Mouse (Mus musculus) kidney, adult 8-10 months (tissue): ENCODE measurements around the gene Ndrg4.
A peak's percentile ranks its signal among the peaks of the same experiment; 100 is the strongest.
"Not testable (repeated sequence)": the region's sequence is repeated elsewhere in the genome, so short reads cannot be mapped to it uniquely, and the experiment has no call there.

Source experiments
- DNase-seq, 2 experiments: peaks; one replicate each; pipeline ENCODE4 v3.0.0; 2022

Ndrg4 gene

DNA sequence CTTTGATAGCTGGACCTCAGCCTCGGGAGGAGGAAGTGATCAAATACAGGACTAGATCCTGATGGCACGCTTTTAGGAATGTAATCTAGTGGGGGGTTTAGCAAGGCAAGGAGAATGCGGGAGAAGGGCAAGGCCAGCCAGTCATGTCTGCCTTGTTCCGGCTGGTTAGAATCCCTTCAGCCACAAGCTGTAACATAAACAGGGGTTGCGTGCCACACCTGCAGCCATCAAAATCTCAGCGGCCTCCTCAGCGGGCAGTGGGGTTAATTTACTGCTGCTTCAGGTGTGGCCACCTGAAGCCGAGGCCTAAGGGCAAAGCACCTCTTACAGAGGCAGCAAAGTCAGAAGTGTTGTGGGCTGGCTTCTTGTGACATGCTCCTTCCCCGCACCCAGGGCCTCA, at the start of gene Ndrg4:
Gene Ndrg4, plus strand, starts transcription at position 350 of the 400 bp plus-strand sequence.
- DNase-seq, result no peak

DNA sequence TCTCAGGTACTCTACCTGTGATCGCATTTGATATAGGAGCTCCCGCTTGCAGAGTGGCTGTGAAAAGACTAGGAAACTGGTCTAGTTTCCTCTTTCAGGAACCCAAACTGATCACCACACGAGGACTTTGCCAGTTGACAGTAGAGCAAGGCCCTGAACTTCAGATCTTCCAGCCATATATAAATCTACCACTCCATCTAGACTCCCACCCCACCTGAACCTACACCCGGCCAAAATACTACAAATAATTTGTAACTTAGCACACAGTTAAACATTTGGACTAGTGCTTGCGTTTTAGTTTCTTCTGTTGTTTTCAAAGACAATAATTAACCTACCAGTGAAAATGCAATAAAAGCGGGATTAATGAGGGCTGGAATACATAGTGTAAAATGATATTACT, 43.9 kb upstream of the Ndrg4 start:
- DNase-seq, result no peak

DNA sequence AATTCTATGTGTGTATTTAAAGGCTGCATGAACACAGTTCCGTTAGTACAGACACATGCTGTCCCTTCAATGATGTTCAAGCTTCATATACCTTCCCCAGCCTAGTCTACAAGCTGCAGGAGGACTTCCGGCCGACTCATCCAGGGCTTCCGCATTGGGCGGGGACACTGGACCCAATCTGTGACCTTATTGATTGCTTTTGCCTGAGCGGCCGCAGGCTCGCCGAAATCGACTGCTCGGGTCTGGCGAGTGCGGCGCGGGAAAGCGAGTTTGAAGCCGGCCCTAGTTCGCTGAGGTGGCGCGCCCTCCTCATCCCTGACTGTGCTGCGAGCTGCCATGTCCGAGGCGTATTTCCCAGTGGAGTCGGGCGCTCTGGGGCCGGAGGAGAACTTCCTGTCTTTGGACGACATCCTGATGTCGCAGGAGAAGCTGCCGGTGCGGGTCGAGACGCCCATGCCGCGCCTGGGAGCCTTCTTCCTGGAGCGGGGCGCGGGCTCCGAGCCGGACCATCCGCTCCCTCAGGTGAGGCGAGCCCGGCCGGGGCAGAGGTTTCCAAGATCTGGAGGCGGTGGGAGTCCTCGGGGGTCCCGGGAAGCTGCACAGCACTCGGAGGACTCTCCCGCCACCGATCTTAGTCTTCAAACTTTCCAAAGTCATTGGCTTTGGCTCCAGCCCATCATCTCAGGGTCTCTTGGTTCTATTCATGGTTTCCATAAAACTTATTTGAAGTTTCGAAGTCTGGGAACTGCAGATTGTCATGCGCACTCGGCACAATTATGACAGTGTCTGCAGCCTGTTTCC, 43.3 kb upstream of the Ndrg4 start, which contains the start of gene Gins3:
Gene Gins3, plus strand, starts transcription at position 192 of the 801 bp plus-strand sequence.
- DNase-seq, result peak; percentile 93 to 96

DNA sequence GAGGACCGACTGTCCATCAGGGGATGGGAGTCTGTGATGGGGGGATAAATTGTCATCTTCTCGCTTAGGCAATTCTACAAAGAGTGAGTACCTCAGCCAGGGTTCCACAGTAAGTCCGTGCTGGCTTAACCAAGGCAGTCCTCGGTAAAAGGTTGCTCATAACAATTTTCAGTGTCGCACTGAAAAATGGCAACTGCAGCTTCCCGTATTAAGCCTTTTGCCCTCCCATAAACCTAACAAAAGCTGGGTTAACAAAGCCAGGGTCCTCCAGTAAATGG, 42.8 kb upstream of the Ndrg4 start:
- DNase-seq, result no peak

DNA sequence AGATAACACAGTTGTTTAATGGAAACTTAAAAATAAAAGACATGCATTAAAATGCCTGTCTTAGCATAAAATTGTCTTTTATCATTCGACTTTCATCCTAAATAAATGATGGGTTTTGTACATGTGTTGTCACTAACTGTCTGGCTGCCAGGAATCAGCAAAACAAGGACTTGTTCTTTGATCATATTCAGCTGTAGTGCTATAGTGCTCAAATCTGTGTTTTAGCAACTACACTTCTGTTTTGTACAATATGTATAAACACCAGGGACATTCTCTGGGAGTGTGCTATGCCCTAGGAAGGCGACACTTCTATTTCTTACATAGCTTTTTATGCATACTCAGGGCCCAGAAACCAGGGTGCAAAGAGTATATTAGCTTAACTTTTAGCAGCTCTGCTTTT, 31.8 kb upstream of the Ndrg4 start:
- DNase-seq, result no peak

DNA sequence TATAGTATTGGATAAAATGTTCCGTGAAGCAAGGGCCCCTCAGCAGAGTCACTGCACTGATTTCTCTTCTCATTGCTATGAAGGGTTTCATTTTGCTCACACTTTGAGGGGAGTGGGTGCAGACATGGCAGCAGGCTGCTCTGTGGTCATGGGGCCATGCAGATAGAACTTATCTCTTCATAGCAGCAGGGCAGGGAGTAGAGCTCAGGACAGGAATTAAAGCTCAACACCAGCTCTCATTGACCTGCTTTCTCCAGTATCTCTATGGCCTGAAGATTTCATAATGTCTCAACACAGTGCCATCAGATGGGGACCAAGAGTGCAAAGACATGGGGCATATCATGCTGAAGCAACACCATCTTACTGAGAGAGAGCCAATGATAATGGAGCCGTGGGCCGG, 28.5 kb upstream of the Ndrg4 start:
- no peak for DNase-seq

DNA sequence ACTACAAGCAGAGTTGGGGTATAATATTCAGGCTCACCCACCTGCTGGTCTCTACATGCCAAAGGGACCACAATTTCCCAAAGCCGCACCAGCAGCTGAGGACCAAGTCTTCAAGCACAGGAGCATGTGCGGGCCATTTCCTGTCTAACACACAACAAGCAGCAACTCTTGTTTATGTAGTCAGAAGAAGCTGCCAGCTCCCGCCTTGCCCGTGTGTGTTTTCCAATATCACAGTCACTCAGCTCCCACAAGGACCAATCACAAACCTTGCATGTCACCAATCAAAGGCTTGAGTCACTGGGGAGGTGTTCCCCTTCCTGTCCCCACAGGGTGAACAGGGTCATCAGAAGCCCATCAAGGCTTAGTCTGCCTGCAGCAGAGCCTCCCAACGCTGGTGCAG, 23.4 kb upstream of the Ndrg4 start:
- no peak for DNase-seq

DNA sequence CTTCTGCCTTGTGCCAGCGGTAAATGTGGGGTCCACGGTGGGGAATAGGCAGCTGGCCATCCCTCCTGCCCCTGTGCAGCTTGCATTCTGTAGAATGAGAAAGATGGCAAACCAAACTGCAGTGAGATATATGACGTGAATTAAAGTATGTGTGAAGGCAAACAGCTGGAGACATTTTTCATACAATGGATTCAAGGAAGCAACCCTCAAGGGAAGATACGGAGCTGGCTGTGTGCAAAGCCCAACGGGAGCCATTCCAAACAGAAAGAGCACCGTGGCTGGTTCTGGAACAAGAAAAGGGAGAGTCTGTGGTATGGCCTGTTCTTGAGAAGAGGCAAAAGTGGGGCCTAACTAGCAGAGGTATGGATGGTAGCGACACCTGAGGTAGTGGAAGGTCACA, 20.9 kb upstream of the Ndrg4 start:
- DNase-seq, result no peak

DNA sequence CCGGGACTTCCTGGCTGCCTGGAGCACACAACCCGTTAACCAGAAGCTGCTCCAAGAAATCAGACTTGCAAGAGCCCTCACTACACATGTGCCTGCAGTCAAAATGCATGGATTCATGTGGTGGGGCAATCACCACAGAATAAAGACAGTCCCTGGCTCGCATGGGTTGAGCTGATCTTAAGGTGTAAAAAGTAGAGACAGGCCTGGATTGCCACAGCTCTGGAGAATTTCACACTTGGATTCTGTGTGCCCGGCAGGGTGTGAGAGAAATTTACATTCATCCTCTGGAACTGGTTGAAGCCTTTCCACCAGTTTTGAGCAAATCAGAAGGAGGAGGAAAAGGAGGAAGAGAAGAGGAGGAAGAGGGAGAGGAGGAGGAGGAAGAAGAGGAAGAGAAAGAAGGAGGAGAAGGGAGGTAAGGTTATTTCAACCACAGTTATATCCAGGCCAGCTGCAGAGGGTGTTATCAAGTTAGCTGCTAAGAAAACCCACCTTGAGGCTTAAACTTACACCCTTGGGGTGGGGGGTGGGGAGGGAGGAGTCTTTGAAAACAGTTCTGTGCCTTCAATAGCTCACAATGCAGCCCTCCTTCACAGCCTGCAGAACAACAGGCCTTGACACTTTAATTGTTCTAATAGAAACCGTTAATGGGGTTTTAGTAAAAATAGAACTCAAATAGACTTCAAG, 20.3 kb upstream of the Ndrg4 start:
- no peak for DNase-seq

DNA sequence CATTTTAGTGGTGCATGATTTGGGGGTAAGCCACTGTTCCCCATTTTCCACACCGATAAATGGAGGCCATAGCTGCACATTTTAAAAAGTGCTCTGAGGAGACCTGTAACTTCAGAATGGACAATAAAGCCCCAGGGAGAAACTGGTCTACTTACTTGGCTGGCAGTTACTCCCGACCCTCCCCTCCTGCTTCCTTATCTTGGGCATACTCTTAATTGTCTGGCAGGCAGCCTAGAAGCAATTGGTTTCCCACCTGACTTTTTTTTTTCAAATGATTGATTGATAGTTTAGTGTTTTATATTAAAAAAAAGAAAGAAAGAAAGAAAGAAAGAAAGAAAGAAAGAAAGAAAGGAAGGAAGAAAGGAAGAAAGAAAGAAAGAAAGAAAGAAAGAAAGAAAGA, 19.3 kb upstream of the Ndrg4 start:
- DNase-seq, result no peak

DNA sequence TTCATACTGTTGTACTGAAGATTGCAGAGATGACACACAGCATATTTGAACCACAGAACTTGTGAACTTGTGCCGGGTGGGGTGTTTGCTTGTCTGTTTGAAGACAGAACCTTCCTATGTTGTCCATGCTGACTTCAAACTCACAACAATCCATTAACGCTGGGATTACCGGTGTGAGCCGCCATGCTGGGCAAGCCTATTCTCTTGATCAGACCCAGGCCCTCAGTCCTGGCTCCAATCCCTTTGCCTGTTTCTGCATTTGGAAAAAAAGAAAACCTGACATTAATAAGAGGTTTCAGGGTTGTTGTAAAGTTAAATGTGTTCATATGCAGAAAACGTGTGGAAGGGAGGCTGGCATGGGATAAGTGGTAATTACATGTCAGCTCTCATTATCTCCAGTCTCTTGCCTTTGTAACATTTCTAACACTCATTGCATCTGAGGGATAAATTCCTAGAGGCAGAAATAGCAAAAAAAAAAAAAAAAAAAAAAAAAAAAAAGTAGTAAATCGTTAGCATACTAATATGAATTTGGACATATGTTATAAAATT, 16.4 kb upstream of the Ndrg4 start:
- DNase-seq, result no peak

DNA sequence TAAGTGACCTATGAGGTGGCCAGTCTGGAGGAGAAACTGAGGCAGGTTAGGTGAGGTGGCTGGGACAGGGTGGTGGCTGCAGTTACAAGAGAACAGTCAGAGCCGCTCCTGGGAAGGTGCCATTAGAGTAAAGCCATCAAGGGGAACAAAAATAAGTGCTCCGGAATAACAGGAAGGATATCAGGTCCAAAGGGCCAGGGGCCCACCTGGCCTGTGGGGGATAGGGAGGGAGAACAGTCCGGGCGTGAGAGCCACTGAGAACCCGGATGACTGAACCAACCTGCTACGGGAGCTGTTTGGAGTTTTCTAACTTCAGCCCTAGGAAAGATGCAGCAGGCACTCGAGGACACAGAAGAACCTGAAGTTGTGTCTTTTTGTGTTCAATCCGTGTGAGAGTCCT, 15.7 kb upstream of the Ndrg4 start:
- DNase-seq, result no peak

DNA sequence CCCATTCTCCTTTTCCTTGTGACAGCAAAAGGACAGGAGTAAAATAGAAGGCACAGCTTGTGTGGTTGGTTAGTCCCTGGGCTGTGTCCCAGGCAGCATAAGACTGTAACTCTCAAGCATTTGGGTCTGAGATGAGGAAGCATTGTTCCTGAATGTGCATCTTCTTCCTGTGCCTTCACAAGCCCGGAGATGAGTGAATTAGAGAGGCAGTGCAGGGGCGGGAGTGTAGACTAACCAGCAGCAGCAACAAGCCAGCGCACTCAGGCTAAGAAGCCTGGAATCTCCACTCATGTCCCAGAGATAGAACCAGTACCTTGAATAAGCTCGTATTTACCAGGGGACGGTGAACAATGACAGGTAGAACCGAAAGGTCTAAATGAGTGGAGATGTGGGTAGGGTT, 15.2 kb upstream of the Ndrg4 start:
- no peak for DNase-seq

DNA sequence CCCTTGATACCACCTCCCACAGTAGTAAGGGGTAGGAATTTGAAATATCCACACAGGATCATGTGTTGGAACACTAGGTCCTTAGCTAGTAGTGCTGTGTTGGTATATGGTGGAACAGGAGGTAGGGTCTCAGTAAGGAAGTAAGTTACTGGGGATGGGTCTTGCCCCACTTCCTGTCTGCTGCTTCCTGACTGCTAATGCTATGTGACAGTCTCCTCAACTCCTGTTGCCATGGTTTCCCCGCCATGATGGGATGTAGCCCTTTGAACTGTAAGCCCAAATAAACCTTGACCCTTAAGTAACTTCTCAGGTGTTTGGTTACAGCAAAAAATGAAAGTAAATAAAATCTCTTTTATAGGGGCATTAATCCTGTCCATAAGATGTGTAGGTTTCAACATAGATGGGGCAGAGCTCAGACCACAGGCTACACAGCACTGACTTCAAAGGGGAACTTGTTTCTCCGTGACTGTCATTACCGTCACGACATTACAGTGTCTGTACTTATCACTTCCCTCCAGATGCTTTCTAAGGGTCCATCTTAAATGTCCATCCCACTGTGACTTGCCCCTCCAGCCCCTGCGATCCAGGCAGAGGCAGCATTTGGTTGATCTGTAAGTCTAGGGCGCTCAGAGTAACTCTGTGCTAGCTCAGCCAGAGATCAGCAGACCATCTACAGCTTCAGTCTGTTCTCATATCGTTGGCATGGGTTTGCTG, 13.7 kb upstream of the Ndrg4 start:
- DNase-seq, result no peak

DNA sequence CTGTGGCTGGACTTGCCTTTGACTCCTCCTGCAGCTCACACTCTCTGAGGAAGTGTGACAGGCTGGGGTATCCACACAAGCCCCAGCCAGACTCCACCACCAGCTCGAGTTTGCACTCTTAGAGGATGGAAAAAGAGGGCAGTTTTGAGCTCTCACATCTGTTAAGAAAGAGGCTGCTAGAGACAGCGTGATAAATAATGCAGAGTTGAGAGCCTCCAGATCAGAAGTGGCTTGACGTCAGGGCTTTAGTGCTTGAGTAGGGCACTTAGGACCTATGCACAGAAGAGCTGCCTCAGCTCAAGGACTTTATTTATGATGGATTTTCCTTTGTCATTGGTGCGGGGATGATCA, 13.2 kb upstream of the Ndrg4 start:
- DNase-seq, result no peak

DNA sequence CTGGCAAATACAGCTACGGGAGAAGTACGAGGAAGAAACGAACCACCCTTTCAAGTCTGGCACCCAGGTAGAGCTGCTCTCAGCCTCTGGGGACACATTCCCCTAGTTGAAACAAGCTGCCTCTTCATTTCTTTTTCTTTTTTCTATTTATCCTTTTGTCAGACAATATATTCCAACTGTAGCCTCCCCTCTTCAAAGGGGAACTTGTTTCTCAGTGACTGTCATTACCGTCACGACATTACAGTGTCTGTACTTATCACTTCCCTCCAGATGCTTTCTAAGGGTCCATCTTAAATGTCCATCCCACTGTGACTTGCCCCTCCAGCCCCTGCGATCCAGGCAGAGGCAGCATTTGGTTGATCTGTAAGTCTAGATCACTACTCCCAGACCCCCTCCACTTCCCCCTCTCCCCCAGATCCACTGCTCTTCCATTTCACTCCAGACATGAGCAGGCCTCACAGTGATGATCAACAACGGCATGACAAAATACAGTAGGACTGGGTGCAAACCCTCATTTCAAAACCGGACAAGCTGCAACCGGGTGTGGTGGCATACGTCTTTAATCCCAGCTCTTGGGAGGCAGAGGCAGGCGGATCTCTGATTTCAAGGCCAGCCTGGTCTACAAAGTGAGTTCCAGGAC, 10.8 kb upstream of the Ndrg4 start:
- not testable (repeated sequence) for DNase-seq

DNA sequence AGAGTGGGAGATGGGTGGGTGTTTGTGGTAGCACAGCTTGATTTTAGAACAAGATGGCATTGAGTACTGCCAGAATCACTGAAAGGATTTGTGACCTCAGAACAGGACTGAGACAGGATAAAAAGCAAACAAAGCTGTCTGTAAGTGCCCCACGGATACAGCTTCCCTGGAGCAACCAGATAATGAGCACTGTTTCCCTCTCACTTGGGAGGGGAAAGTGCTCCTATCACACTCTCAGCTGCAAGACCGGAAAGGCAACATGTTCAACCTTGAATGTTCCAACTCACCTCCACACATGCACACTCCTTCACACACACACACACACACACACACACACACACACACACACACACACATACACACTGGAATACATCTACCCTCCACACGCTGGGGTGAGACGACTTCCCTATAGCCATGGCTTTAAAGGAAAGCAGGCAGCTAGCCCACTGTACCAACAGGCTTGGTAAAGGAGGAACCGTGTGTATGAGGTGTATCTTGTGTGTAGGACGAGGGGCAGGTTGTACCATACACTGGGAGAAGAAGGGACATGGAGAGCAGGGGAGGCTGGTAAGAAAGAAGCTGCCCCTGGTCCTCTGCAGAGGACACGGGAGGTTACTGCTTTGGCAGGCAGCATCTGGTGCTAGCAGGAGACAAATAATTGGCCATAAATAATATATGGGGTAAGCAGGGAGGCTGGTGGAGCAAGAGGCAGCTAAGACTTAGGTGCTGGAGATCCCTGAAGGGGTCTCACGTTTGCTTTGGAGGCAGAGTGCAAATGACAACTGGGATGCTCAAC, 8.4 kb upstream of the Ndrg4 start:
- DNase-seq, result no peak

DNA sequence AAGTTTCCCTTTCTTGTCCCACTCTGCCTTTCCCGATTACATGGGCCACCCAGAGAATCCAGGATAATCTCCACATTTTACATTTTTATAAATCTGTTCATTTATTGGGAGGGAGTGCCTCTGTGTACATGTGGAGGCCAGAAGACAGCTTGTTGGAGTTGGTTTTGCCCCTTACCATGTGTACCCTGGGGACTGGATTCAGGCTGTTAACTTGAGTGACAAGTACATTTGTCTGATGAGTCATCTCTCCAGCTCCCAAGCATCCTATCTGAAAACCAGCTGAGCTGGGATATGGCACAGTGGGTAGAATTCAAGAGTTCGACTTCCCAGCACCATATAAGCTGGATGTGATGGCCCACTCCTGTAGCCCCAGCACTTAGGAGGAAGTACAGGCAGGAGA, 6.8 kb upstream of the Ndrg4 start:
- DNase-seq, result no peak

DNA sequence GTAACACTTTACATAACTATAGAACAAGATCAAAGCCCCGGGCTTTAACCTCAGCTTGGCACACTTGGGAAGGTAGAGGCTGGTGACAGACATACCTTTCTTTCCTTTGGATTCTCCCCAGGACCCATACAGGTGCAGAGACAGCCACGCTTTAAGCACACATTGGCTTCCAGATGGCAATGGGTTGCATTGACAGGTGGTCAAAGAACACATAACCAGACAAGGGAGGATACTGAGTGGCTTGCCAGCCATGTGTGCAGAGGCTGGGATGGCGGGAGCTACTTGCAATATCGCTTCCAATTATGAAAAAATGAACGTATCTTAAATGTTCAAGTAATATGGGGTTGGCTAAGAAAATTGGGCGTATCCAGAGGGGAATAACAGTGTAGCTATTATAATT, 4.9 kb upstream of the Ndrg4 start:
- no peak for DNase-seq

DNA sequence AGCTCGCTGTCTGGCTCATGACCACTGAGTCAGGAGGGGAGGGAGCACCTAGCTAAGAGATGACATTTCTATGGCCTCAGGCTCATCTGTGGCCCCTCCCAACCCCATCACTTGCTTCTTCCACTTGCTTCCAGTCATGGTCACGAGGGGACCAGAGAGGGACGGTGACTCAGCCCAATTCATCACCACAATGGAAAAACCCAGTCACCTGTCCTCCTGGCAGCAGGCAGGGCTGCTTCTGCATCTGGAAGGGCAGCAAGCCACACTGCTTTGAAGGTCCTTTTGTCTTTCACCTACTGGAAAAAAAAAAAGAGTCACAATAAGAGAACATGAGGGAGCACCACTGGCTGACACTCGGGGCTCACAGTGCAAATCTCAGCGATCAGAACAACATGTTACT, 4.0 kb upstream of the Ndrg4 start:
- DNase-seq, result no peak

DNA sequence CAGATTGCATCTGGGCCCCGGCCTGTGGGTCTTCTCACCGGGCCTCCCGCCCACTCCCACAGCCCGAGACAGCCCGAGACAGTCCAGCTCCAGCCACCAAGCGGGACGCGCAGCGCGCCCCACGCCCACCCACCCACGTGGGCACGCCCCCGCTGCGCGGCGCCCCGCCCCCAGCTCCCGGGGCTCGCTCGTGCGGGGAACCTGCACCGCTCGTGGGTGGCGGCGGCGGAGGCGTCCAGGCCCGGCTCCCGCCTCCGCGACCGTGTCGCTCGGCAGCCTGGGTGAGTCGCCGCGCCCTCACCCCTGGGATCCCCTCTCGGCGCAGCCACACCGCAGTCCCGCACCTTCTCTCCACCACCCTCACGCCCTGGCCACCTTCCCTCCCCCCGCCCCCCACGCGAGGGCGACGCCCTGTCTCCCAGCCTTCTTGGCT, 827 bp downstream of the Ndrg4 start:
- DNase-seq, result no peak

DNA sequence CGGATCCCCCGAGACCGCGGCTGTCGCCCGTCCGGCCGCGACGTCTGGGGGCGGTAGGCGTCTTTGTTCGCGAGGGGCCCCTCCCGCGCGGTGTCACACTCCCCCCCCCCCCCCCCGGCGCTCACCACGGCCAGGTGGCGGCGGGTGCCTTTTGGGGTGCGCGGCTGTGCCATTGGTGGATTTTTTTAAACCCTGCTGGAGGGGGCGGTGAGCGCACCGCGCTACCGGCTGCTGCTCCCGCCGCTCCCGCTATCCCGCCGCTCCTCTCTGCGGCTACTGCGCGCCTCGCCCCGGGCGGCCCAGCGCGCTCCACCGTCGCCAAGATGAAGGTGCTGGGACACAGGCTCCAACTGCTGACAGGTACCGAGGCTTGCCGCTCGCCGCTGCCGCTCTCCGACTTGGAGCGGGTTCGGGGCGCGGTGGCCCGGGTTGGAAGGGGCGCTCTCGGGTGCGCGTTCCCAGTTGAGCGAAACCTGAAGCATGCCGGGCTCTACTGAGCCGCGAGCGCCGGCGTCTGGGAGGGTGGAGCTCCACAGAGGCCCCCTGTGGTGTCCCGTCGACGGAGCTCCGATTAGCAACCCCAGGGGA, 1.3 kb downstream of the Ndrg4 start:
- DNase-seq, result no peak
